Mouse (Mus musculus) myocyte (in vitro differentiated cells): ENCODE measurements at regions not wholly inside any gene's neighbourhood (a gene's known extent, or its start where the extent isn't known, plus 50 kb on each side); places are given as distances from the start of the nearest gene placed in this dataset.

Experiments
- H3K27me3 ChIP-seq: one replicate; pipeline ENCODE4 v1.6.1; 2011; ENCODE audit not compliant: control insufficient read depth, insufficient read depth, insufficient read length
- H3K36me3 ChIP-seq: one replicate; pipeline ENCODE4 v1.6.1; 2011; ENCODE audit not compliant: control insufficient read depth, insufficient read depth
- H3K4me2 ChIP-seq: one replicate; pipeline ENCODE4 v1.6.1; 2011; ENCODE audit warnings: low read depth, control low read depth
- H3K4me3 ChIP-seq: one replicate; pipeline ENCODE4 v1.5.1; 2011; ENCODE audit warnings: mild to moderate bottlenecking, control low read depth, moderate library complexity
- H3K79me2 ChIP-seq: one replicate; pipeline ENCODE4 v1.6.1; 2011; ENCODE audit not compliant: control insufficient read depth, insufficient read depth
- H3ac ChIP-seq: one replicate; pipeline ENCODE4 v1.6.1; 2011; ENCODE audit not compliant: control insufficient read depth, insufficient read length
- CEBPB ChIP-seq: IDR thresholded peaks from 2 replicates; pipeline ENCODE4 v1.6.1; 2011; ENCODE audit warnings: mild to moderate bottlenecking, moderate library complexity; ENCODE audit not compliant: poor library complexity, insufficient read depth, severe bottlenecking
- E2F4 ChIP-seq: IDR thresholded peaks from one replicate; pipeline ENCODE4 v1.6.1; 2011; ENCODE audit warnings: mild to moderate bottlenecking, control low read depth, moderate library complexity; ENCODE audit not compliant: insufficient read depth
- MAX ChIP-seq: IDR thresholded peaks from one replicate; pipeline ENCODE4 v1.6.1; 2011; ENCODE audit warnings: low read depth, mild to moderate bottlenecking, control low read depth
- MYOD1 ChIP-seq, 3 experiments: IDR thresholded peaks; one replicate each; pipeline ENCODE4 v1.6.1; 2011; ENCODE audit warnings: control low read depth in 2 of 3, low read depth in 2 of 3, mild to moderate bottlenecking in 2 of 3, moderate library complexity in 1 of 3; ENCODE audit not compliant: insufficient read length in 2 of 3, control insufficient read depth in 1 of 3
- MYOG ChIP-seq, 3 experiments: IDR thresholded peaks; one replicate each; pipeline ENCODE4 v1.6.1; 2011; ENCODE audit warnings: control low read depth in 2 of 3, low read depth in 2 of 3, mild to moderate bottlenecking in 2 of 3; ENCODE audit not compliant: insufficient read length in 2 of 3, control insufficient read depth in 1 of 3, insufficient read depth in 1 of 3
- POLR2A ChIP-seq: IDR thresholded peaks from one replicate; pipeline ENCODE4 v1.6.1; 2011; ENCODE audit warnings: low read depth, mild to moderate bottlenecking, control low read depth, moderate library complexity; ENCODE audit not compliant: insufficient read length
- POLR2AphosphoS2 ChIP-seq: IDR thresholded peaks from one replicate; pipeline ENCODE4 v1.6.1; 2011; ENCODE audit warnings: low read depth, control low read depth; ENCODE audit not compliant: insufficient read length
- REST ChIP-seq: IDR thresholded peaks from one replicate; pipeline ENCODE4 v1.6.1; 2011; ENCODE audit warnings: mild to moderate bottlenecking, control low read depth, moderate library complexity; ENCODE audit not compliant: insufficient read depth, insufficient read length
- SRF ChIP-seq: IDR thresholded peaks from one replicate; pipeline ENCODE4 v1.6.1; 2011; ENCODE audit warnings: low read depth; ENCODE audit not compliant: control insufficient read depth, insufficient read length
- TCF12 ChIP-seq: IDR thresholded peaks from one replicate; pipeline ENCODE4 v1.6.1; 2011; ENCODE audit warnings: mild to moderate bottlenecking, control low read depth; ENCODE audit not compliant: poor library complexity, insufficient read depth, severe bottlenecking
- TCF3 ChIP-seq: IDR thresholded peaks from one replicate; pipeline ENCODE4 v1.6.1; 2011; ENCODE audit warnings: low read depth, control low read depth; ENCODE audit not compliant: insufficient read length
- USF1 ChIP-seq: IDR thresholded peaks from one replicate; pipeline ENCODE4 v1.6.1; 2011; ENCODE audit warnings: low read depth, mild to moderate bottlenecking, control low read depth, moderate library complexity

DNA sequence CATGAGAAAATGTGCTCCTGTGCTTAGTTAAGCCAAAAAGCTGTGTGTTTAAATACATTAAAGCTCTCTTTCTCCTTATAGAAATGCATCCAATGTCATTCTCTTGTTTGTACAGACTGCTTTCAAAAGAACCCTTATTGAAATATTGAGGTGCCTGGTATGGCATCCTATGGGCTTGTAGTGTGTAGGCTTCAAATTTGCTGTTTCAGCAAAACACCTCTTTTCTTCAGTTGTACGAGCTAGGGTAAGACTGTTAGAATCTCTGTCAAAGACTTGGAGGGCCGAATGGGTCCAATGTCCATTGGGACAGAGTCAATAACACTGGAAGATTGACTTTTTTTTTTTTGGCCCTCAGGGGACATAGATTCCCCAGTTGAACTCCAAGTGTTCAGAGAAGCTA, 1980.5 kb upstream of the 5930422O12Rik start:
- Histone ChIP-seq H3ac (no peak overlapping the region), H3K27me3 (no peaks in the 10 kb centered on the region), H3K4me2 (no peak overlapping the region), H3K36me3 (no peaks in the 10 kb centered on the region), H3K4me3 (no peak overlapping the region), H3K79me2 (no peaks in the 10 kb centered on the region)
- TF ChIP-seq MAX: no peak
- no peak for TF ChIP-seq TCF3
- no peak for TF ChIP-seq MYOG (IDR thresholded peaks at IDR 0.05; ENCODE audit: control insufficient read depth in 1 of 3, insufficient read depth in 1 of 3, insufficient read length in 2 of 3, low read depth in 2 of 3)

DNA sequence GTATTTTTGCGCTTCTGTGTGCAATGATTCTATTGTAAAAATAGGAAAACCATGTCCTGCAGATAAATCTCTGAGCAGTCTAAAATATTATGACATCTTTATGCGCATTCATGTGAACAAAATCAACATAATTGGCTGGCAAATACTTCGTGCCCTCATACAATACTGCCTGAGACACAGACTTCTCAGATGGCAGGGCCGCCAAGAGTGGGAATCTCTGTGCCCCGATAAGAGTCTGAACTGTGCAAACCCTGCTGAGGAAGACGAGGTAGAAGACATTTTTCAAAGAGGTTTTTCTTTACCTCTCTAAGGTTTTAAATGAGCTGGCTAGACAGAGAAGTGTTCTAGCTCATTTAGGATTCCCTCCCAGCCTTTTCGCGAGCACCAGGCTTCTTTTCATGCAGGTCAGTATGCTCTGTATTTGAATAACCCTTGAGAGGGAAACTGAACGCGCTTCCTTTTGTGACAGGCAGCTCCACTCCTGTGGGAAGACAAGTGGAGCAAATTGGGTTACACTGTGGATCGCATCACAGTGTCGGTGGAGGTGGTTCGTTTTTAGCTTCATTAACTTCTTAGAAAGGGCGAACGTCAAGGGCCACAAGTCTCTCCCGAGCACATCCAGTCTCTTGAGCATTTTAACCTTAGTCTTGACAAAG, 1973.6 kb upstream of the 5930422O12Rik start:
- TF ChIP-seq E2F4 (no peak), SRF (no peak), REST (no peak), TCF12 (no peak), POLR2AphosphoS2 (no peak), TCF3 (no peak), MYOG (IDR thresholded peaks at IDR 0.05; ENCODE audit: control insufficient read depth in 1 of 3, insufficient read depth in 1 of 3, insufficient read length in 2 of 3, low read depth in 2 of 3) (no peak), POLR2A (no peak), MYOD1 (IDR thresholded peaks at IDR 0.05; ENCODE audit: control insufficient read depth in 1 of 3, insufficient read length in 2 of 3, low read depth in 2 of 3) (no peak), USF1 (no peak), CEBPB (no peak), MAX (no peak)
- Histone ChIP-seq H3K4me2 (no peak overlapping the region), H3ac (no peak overlapping the region), H3K4me3 (no peak overlapping the region), H3K36me3 (no peaks in the 10 kb centered on the region), H3K27me3 (no peaks in the 10 kb centered on the region), H3K79me2 (no peaks in the 10 kb centered on the region)

DNA sequence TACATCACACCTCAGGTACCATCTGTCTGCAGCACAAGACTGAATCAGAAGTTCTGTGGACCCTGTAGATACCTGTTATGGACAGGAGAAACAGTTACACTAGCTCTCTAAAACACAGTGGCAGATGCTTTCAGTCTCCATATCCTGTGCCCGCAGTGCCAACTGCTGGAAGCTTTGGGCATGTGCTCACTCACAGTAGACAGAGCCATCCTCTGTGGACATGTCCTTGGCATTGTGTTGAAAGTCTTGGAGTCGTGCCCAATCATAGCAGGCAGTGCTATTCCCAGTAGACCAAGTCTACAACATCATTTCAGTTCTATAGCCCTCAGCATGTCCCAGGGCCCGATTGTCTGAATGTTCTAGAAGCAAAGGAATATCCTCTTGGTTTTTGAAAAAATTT, 1968.2 kb upstream of the 5930422O12Rik start:
- Histone ChIP-seq H3ac (no peak overlapping the region), H3K79me2 (no peaks in the 10 kb centered on the region), H3K4me3 (no peak overlapping the region), H3K4me2 (no peak overlapping the region), H3K36me3 (no peaks in the 10 kb centered on the region), H3K27me3 (no peaks in the 10 kb centered on the region)
- TF ChIP-seq POLR2AphosphoS2 (no peak), E2F4 (no peak), MAX (no peak), MYOG (IDR thresholded peaks at IDR 0.05; ENCODE audit: control insufficient read depth in 1 of 3, insufficient read depth in 1 of 3, insufficient read length in 2 of 3, low read depth in 2 of 3) (no peak), CEBPB (no peak), SRF (no peak), USF1 (no peak), TCF12 (no peak), POLR2A (no peak), MYOD1 (IDR thresholded peaks at IDR 0.05; ENCODE audit: control insufficient read depth in 1 of 3, insufficient read length in 2 of 3, low read depth in 2 of 3) (no peak), REST (no peak), TCF3 (no peak)
